Mouse (Mus musculus) cerebellum, adult 9-10 months (tissue): ENCODE measurements around the gene 4931409K22Rik.
A peak's percentile ranks its signal among the peaks of the same experiment; 100 is the strongest.

ENCODE experiments used
- DNase-seq: peaks from one replicate; pipeline ENCODE4 v3.0.0; 2022

The 4931409K22Rik gene

DNA sequence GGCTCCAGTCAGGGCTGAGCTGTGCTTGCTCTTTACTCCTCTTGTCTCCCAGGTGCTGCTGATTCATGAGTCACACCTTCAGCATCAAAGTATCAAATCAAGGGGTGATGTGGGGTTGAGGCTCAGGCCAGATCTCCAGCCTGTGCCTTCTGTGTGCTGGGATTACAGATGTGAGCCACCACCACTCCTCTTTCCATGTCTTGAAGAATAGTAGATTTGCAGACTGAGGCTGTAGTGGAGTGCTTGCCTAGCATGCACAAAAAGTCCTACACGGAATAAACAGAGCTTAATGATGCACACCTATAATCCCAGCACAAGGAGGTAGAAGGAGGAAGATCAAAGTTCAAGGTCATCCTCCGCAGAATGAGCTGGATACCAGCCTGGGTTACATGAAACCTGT lies at the start of gene 4931409K22Rik:
TSS of gene 4931409K22Rik (minus strand) at position 101 of the 400 bp plus-strand sequence.
- DNase-seq = no peak

GRCm38 (mm10) chr5:24605980-24606665 lies 49.5 kb upstream of the 4931409K22Rik start:
- DNase-seq = no peak

DNA sequence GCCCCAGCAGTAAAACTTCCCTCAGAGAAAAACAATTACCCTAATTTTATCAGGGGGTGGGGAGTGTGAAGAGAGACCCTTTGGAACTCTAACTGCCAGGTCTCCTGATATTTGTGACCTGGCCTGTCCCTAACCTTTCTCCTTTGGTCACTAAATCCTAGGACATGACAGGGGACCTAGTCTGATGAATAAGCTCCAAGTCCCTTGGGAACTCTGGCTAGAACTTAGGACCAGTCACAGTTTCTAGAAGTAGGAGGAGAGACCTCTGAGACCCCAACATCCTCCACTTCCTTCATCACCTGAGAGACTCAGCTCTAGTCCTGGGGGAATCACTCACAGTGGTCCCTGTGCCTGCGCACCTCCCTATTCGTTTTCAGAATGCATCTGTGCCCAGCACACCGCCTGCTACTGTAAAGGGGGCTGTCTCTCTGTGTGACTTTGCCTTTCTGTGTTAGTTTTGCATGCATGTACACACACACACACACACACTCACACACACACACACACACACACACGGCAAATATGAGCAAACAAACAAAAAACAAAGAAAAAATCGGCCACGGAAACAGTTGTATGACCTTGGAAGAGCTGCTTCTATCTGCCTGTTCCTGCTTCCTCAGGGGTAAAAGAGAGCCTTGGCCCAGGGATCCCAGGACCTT lies 48.8 kb upstream of the 4931409K22Rik start:
- no peak for DNase-seq

- DNase-seq = peak; percentile 78
These were observed 48.1 kb upstream of the 4931409K22Rik start for GRCm38 (mm10) chr5:24604656-24605100.

GRCm38 (mm10) chr5:24604080-24604655 lies 47.6 kb upstream of the 4931409K22Rik start:
- DNase-seq = no peak

DNA sequence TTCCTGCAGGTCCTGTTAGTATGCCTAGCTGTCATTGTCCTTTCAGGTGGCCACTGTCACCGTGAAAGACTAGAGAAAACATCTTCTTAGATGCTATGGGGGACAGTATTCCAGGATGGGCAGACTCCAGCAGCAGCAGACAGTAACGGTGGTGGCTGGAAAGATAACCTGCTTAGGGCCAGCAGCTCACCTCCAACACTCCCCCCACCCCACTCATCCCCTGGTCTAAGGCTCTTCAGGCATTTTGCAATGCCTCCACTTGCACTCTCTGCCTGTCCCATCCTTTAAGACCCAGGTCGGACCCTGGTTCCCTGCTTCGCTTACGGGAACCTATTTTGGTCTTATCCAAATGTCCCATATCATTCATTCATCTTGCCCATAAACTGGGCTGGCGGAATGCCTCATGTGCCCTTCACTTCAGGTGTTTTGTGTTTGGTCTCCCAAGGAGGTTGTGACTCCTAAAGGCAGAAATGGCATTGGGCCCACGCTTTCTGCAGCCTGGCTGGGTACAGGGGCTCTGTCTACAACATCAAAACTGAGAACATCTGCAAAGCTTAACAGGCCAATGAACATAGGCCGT lies 46.9 kb upstream of the 4931409K22Rik start:
- DNase-seq = peak; percentile 58

DNA sequence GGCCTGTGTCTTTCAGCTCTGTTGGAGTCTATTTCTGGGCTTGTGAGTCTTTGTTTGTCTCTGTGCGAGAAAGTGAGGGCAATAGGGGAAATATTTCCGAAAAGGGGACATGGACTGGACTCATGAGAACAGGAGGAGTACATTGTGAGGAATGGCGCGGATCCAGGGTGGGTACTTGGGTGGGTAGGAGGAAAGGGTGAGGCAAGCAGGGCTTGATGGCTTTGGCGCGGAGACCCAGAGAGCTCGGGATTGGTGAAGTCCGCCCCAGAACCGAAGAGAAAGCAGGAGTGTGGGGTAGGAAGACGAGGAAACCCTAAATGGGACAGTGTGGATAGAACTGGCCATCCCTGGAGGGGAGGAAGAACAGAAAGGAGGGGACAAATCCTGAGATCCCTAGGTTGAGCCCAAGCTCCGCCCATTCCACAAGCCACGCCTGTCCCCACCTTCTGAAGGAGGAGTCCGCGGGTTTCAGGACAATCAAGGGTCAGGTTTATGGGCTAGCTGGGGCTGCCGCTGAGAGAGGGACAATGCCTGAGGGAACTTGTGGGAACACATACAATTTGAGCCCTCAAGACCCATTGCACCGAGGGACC lies 46.2 kb upstream of the 4931409K22Rik start:
- DNase-seq = peak; percentile 81

- DNase-seq = no peak
These were observed 45.5 kb upstream of the 4931409K22Rik start for GRCm38 (mm10) chr5:24601911-24602750.

GRCm38 (mm10) chr5:24601071-24601835 lies 44.6 kb upstream of the 4931409K22Rik start:
- DNase-seq = no peak

DNA sequence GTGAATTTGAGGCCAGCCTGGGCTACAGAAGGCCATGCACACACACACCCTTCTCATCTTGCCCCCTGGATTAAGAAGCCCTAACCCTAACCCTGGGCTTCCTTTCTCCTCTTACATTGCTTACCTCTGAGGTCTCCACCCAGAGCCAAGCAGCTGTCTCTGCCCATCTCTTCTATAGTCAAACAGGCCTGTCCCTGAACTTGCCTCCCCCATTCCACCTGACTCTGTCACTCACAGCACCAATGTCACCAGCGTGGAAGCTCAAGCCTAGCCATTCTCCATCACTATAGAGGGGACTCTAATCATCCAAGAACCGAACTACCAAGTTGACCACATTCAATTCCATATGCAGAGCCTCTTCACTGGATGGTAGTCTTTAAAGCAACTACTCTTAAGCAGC lies 43.6 kb upstream of the 4931409K22Rik start:
- DNase-seq = no peak

DNA sequence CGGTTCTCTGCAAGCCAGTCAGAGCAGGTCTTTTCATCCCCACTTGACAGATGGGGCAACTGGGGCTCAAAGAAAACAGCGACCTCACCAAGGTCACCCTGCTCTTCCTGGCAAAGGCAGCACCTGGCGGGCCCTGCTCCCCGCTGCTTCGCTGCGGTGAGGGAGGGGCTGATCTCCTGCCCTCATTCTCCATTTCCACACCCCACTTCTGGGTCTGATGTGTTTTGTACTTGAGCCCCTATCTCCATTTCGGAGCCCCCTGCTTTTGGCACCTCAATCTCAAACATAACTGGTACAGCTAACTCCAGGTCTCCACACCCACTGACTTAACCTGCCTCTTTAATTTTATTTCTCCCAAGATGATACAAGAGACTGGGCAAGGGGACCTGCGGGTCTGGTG lies 42.5 kb upstream of the 4931409K22Rik start:
- DNase-seq = no peak

DNA sequence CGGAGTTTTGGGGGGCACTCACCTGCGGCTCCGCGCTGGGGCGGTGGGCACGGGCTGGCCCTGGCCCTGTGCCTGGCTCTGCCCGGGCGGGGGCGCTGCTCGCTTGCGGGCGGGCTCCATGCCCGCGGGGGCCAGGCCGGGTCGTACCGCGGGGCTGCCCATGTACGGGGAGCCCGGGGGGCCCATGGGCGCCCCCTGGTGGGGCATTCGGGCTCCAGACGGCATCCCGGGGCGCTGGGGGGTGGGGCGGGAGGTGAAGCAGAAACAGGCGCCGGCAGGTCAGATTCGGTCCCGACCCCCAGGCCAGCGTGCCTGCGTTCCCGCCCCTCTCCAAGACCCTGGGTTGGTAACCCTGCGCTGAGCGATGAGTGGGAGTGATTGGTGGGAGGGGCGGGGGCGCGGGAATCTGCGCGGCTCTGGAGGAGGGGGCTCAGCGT lies 42.0 kb upstream of the 4931409K22Rik start:
- DNase-seq = no peak

- peak; percentile 73 for DNase-seq
These were observed 41.4 kb upstream of the 4931409K22Rik start for GRCm38 (mm10) chr5:24597901-24598569.

DNA sequence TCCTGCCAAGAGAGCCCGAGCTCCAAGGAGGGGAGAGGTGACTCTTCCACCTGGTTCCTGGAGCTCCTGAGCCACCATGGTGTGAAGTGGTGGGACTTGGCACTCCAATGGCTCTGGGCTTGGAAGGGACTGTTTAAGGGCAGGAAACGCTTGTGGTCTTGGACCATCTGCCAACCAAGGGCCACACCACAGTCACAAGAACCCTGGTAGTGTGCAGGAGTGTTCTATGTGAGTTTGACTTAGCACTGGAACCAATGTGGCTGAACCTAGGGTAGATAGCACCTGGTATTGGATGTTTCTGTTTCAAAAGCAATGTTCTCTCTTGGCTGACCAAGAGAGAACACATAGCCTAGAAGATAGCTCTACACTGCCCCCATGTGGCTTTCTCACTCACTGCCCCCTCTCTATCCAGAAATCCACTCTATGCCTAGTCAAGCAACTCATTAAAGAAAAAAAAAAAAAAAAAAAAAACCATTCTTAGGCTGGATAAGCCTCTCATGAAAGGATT lies 40.7 kb upstream of the 4931409K22Rik start:
- DNase-seq = peak; percentile 90

GRCm38 (mm10) chr5:24596519-24597171 lies 40.0 kb upstream of the 4931409K22Rik start:
- DNase-seq = no peak

DNA sequence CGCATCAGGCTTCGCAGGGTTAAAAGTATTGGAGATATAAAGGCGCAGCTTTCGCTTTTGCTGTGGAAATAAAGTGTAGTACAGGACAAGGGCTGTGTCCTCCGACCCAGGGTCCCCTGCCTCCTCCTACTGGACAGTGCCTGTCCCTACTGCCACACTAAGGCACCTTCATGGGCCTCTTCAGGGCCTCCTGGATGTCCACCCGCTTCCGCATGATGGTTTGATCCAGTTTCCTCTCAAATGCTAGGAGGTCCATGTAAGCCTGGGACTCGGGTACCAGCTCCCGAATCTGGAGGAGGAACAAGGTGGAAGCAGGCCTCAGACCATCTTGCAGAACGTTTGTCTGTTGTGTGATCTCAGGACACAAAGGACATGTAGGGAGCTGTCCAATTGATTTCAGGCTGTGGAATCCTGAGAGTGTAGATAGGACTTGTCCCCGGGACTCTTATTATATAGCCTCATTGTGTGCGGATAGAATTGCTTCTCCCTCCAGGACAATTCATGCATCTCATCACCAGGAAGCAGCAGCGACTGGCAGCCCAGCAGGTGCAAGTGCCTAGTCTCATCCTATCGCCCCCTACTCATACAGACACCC lies 39.3 kb upstream of the 4931409K22Rik start:
- DNase-seq = no peak

DNA sequence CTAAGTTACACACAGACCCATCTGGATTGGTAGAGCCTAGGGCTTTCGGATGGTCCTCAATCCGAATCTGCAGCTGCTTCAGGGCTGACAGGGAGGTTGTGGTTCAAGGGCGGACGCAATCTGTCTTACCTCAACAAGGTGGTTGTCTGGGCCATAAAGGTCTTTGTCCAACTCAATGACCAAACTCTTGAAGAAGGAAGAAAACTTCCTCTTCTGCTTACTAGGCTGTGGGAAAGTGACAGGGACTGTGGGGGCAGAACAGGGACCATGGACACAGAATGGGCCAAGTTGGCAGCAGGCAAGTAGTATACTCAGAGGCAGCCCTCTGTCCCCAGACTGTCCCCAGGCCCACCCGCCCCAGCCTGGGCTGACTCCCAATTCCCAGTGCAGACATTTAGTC lies 38.7 kb upstream of the 4931409K22Rik start:
- no peak for DNase-seq

- DNase-seq = no peak
These were observed 37.7 kb upstream of the 4931409K22Rik start for GRCm38 (mm10) chr5:24594346-24594745.

DNA sequence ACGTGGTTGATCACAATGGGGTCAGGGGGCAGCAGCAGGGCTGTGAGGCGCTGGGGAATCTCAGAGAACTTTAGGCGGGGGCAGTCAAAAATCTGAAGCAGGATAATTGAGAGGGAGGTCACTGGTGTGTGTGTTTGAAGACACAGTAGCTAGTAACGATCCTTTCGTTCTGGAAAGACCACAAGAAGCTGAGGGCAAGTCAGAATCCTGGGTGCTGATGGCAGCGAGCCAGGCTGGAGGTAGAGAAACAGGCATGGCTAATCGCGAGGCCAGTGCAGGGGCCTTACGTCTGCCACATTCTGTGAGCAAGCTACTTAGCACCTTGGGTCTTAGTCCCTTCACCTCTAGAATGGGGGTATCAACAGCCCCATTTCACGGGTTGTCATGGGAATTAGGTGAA lies 37.3 kb upstream of the 4931409K22Rik start:
- no peak for DNase-seq

- DNase-seq = no peak
These were observed 36.6 kb upstream of the 4931409K22Rik start for GRCm38 (mm10) chr5:24593230-24593629.
